Mouse (Mus musculus): ENCODE measurements around the gene Prok1.

Prok1 gene

DNA sequence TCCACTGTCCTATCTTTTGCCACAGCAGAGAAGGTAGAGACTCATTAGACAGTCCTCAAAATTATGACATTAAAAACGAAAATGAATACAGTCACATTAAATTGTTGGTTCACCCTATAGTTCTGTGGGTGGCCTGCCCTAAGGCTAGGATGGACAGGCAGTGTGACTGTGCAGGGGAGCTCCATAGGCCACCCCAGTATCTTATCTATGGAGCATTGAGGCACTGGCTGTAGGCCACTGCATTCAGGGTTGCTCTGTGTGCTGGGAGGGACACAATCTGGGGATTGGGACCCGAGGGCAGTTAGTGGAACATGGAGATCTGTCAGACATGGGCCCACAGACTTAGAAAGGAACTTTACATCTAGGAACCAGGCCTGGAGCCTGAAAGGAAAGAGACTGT lies 5.6 kb downstream of the Prok1 start:
- no peak for DNase-seq

DNA sequence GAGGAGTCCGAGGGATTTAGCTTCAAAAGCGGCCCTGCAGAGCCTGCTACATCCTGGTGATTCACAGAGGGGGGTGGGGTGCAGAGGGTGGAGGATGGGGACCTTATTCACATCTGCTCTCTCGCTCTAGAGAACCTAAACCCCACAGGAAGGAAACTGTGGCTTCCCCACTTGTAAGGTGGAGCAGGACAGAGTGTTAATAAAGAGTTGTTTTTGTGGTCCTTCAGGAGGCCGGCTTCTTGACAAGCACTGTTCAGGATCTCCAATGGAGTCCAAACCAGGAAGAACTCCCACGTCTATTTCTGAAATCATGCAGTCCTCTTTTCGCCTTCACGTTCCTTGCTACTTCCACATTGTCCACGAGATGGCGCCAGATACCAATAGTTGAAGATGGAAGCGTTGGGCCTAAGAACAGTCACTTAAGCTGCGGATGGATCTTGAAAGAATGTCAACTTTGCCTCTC lies 6.1 kb downstream of the Prok1 start:
- DNase-seq: peak; percentile 85 to 86

DNA sequence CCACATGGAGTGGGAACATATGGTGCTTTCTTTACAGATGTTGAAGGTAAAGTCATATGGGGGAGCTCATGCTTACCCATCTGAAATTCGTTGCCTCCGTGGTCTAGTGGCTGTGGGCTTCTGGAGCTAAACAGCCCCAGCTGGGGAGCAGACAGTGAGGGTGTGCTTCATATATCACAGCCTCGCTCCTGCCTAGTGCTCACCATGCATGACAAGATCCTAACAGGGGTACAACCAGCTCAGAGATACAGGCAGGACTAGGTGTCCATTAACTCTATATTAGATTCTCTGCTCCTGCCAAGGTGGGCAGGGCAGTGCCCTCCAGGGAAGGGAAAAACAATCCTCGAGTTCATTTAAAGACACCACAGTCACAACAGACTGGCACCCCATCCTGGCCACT lies 8.3 kb downstream of the Prok1 start:
- no peak for DNase-seq

- no peak for DNase-seq
Measured at GRCm38 (mm10) chr3:107230527-107230926, 9.0 kb downstream of the Prok1 start, which contains the start of gene A630076J17Rik. Gene A630076J17Rik (plus strand): TSS chr3:107230614.

GRCm38 (mm10) chr3:107229822-107230221 lies 9.7 kb downstream of the Prok1 start:
- no peak for DNase-seq

DNA sequence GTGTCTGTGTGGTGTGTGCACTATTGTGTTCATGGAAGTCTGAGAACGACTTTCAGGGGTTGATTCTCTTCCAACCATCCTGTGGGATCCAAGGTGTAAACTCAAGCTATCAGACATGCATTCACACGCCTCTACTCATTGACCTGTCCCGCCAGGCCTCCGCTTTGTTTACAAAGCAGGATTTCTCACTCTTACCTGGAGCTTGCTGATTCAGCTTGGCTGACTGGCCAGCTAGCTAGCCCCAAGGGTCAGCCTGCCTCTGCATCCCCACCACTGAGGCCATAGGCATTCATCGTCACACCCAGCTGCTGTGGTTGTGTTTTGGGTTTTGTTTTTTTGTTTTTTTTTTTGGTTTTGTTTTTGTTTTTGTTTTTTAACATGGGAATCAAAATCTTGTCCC lies 10.3 kb downstream of the Prok1 start:
- DNase-seq: no peak

GRCm38 (mm10) chr3:107225820-107226219 lies 13.7 kb downstream of the Prok1 start:
- DNase-seq: no peak

- no peak for DNase-seq
Measured at GRCm38 (mm10) chr3:107223230-107223629, 16.3 kb downstream of the Prok1 start.

GRCm38 (mm10) chr3:107221608-107222007 lies 17.9 kb downstream of the Prok1 start, which contains the start of gene Cym:
Gene Cym (minus strand): TSS chr3:107221732.
- no peak for DNase-seq

DNA sequence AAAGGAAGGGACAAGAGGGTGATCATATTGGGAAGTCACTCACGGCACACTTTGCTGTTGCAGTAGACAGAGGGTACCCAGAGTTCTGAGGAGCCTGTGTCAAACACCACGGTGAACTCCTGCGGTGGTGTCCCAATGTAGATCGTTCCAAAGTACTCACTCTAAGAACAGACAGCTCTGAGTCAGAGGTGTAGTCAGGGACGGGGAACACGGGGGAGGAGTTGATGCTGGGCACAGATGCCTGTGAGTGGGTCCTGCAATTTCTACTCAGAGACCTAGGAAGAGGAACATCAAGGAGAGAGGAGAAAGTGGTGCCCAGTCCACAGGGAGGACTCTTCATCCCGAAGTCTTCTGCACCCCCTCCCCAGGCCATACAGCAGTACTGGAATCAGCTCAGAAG lies 20.9 kb downstream of the Prok1 start:
- no peak for DNase-seq

- no peak for DNase-seq
Measured at GRCm38 (mm10) chr3:107217101-107217480, 22.4 kb downstream of the Prok1 start.

DNA sequence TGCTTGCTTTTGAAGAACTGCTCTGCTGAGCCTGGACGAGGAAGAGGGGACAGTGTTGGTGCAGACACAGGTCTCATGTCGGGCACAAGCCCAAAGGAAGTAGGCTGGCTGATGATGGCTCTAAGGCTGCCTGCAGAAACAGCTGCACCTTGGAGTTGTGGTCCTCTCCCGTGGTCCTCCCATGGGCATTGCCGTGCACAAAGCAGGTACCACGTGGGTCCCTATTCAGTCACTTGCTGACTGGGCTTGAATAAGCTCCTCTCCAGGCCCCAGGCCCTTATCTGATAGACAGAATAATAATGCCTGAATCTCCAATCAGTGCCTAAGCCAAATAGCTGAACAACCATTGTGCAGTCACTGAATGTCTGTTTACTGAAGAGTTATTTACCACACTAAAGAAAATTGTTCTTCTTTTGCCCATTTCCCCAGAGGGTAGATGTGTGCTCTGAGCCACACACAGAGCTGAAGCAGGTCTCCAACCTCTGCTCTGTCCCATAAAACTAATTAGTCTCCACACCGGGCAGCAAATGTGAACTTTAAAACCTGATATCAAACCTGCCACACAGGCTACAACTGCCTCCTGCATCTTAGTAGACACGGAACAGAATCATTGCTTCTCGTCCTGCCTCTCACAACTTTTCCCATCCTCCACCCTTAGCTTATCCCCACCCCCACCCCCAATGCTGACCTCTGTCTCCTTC lies 23.0 kb downstream of the Prok1 start:
- no peak for DNase-seq

GRCm38 (mm10) chr3:107214606-107215005 lies 24.9 kb downstream of the Prok1 start:
- no peak for DNase-seq

DNA sequence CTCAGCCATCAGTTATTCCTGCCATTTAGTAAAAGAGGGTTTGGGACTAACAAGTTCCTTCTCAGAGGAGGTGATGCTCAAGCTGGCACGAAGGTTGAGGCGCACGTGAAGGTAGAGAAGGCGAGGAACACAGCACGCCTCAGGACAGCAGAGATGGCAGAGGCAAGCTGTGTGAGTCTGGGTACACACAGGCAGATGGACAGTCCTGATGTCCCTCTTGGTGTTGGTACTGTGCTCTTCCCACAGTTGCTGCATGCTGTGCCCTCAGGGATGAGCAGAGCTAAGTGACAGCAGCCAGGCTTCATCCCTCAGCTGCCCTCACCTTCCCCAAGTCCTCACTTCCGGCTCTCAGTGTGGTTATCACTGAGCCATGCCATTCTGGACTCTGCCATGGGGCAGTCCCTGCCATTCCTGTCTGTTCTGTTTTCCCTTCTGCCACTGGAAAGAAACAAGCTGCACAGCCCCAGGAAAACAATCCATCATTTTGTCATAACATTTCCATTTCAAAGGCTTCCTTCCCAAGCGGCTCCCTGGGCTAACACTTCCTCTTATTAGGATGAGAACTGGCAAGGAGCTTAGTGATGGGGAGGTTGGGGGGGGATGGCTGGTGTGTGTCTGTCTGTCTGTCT lies 31.8 kb downstream of the Prok1 start:
- DNase-seq: no peak

GRCm38 (mm10) chr3:107206490-107207150 lies 32.9 kb downstream of the Prok1 start:
- DNase-seq: no peak

DNA sequence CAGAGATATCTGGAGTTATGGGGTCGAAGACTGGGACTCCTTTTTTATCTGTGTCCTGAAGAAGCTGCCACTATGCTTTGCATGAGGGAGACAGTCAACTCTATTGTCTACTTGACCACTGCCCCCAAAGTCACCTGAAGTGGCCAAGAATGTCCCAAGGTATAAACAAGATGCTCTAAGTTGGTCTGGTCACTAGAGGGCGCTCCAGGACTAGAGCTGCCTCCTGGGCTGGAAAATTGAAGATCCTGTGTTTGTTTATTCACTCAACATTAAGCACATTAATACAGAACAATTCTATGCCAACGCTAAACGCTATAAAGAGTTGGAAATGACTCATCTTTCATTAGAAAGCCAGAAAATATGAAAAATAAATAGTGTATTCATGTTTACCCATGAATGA lies 33.5 kb downstream of the Prok1 start:
- DNase-seq: peak; percentile 75

DNA sequence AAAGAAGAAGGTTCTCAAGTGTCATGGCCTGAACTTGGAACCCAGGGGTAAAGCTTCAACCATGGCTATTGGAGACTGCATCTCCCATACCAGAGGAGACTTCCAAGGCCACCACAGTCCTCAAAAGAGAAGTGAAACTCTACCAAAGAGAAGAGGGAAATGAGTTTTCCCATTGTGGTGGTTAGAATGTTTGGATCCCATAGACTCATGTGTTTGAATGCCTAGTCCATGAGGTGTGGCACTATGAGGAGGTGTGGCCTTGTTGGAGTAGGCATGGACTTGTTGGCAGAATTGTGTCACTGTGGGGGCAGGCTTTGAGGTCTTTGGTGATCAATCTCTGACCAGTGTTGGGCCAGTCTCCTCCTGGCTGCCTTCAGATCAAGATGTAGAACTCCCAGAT lies 34.3 kb downstream of the Prok1 start:
- DNase-seq: peak in 1 of 2 experiments; percentile 1

DNA sequence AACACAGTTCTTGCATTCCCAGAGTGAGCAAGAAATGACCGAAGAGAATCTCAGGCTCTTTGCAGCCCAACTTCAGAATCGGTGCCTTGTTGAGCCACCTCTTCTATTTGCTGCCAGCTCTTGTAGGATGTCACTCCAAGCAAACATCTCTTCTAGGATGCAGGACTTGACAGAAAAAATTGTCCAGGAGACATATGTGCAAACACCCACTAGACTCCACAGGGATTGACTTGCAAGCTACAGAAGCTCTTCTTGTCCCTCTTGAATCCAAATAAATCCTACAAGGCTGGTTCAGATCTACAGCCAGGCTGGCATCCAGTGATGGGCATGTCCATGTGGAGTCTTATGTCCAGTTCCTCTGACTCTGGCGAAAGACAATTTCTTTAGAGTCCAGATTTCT lies 35.1 kb downstream of the Prok1 start:
- no peak for DNase-seq

- no peak for DNase-seq
Measured at GRCm38 (mm10) chr3:107201310-107202180, 38.0 kb downstream of the Prok1 start.

DNA sequence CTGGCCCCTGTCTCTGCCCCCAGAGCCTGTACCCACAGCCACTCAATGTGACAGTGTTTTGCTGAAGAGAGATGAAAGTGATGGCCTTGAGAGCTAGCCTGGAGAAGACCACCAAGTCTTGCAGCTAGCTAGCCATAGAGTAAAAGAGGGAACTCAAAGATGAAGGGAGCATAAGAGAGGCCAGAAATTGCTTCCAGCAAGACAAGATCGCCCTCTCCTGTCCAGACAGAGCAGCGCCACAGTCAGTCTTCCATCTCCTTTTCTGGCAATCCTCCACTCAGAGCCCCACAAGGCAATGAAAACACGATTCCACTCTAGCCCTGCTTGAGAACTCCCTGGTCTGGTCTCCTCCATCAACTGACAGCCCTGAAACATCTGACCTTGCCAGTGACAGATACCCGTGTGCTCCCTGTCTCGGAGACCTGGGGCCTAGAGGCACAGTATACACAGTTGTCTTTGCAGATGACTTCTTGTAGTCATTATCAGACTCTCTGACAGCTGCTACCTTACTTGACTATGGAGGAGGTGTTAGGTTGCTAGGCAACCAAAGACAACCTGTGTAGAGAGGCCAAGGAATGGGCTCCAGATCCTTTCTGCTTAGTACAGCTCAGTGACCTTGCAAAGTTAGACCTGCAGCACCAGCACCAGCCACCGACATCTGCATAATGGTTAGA lies 51.1 kb downstream of the Prok1 start:
- peak in 1 of 2 experiments; percentile 16 for DNase-seq

DNA sequence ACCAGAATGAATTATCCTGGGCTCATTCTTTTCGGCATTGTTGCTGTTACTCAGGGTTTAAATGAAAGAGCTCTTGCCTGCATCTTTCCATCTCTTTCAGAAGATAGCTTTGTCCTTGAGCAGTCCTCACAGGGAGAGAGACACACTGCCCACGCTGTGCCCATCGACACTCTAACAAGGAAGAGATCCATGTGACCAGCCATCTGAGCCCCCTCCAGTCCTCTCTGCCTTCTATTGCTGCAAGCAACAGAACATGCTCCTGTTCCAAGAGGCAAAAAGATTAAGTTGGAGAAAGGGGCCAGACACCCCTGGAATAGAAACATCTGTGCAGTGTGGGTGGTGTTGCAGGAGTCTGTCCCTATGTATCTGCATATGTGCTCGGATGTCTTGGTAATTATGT lies 52.5 kb downstream of the Prok1 start:
- DNase-seq: no peak

GRCm38 (mm10) chr3:107185597-107185996 lies 53.9 kb downstream of the Prok1 start:
- DNase-seq: no peak
